Mouse (Mus musculus): ENCODE measurements around the gene Dock10. TPM values are rescaled to one million over a fixed set of nuclear protein-coding genes. Genes with fewer than 3 reads are reported as not detected.
"Not testable (repeated sequence)": the region's sequence is repeated elsewhere in the genome, so short reads cannot be mapped to it uniquely, and the experiment has no call there.

Gene Dock10
- 1 to 10 TPM; 4.1 to 8.0 TPM for total RNA-seq (2021)
- long read RNA-seq, experiment 1, partial matches to known transcripts, result 0 of 2 reads
- long read RNA-seq, experiment 1, other reads (novel, unspliced or antisense), result 2 of 2 reads
- long read RNA-seq, experiment 2, partial matches to known transcripts, result 0 of 1 reads
- long read RNA-seq, experiment 2, other reads (novel, unspliced or antisense), result 1 of 1 reads

DNA sequence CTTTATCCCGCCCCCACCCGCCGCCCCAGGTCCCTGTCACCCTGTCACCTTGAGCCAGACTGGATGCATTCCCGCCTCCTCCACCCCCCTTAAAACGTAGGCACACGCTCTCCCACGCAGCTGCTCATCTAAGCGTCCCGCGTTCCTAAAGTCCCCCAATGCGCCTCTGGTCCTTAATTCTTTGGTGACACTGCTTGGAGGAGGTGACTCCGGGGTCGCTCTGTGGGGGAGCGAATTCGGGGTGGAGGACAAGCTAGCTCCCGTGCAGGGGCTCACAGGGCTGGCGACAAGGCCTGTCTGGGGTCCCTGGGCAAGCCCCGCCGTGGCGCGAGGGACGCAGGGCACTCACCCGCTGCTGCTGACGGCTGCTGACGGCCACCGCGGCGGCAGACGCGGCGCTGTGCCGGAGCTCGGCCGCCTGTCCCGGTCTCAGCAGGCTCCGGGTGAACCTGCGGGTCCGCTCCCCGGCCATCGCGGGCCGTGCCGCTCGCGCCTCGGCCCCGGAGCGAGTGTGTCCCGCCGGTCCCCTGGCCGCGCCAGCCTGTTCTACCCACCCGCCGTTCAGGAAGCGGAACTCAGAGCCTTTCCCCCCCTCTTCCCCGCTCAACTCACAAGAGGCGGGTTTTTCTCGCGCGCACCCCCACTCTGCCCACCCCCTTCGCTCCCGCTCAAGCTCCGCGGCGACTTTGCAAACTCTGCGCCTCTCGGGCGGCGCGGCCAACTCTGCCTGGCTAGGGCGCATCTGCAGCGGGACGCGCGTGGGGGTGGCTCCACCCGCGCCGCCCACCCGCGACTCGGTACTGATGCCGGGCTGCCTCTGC is at the start of gene Dock10:
Dock10 (minus strand) TSS at position 551 of the 821 bp plus-strand sequence.
- peak; percentile 39 to 44 for DNase-seq

DNA sequence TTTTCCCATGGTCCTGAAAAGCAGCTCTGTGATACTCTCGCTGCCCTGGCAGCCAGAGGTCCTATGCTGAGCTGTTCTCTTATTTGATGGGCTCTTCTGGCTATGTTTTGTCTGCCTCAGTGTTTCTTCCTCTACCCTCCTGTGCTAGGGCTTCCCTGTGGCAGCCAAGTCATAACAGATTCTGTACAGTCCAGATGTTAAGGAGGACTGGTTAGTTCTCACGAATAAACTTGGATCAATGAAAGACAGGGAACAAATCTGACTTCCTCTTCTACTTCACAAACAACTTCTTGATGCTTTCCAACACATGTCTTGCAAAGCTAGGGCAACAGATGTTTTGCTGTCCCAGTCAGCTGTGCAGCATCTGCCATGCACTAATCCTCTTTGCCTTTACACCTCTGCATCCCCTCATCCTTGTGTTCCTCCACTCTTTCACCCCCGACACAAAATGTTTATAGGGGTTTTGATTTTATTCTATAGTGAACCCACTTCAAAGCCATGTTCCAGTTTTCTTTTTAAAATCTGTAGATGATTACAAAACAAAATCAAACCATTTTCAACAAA is 48.6 kb upstream of the Dock10 start:
- DNase-seq, result no peak

DNA sequence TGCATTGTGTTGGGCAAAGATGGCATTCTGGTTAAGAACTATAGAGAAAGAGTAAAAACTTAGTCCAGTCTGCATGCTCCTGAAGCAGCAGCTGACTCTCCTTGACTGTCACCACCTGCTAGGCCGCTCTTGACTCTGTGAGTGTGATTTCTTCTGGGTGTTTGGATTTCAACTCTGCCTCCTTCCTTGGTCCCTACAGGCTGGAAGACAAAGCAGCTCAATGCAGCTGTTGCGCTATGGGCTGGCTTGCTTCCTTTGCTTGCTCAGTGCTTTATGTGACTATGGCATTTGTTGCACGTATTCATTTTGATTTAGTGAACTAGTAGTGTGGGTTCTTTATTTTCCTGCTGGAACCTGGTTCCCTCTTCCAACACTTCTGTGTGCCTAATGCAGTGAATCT is 43.7 kb upstream of the Dock10 start:
- peak in 1 of 2 experiments; percentile 1 for DNase-seq

DNA sequence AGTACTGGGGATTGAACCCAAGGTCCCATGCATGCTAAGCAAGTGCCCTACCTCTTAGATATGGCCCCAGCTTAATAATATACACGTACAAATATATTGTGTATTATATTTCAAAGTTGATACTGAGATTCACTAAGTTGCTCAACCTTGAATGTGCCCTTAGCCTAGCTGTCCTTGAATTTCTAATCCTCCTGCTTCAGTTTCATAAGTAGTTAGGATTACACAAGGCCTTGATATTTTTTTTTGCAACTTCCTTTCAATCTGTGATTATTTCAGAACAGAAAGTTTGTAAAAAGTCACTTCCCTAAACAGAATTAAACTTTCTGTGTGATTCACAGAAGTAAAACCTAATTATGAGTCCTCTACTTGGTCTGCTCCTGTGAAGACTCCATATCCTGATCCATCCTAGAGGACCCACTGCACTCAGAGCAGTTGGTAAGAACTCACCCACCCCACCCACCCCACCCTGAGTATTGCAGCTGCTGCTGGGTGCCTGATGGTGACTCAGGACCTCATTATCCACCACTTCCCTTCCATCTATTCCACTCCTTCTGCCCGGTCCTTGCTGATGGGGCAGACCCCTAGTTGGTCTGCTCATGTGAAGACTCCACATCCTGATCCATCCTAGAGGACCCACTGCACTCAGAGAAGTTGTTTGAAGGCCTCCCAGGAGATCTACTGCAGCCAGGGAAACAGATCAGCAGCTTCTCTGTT is 26.9 kb upstream of the Dock10 start:
- DNase-seq, result no peak

DNA sequence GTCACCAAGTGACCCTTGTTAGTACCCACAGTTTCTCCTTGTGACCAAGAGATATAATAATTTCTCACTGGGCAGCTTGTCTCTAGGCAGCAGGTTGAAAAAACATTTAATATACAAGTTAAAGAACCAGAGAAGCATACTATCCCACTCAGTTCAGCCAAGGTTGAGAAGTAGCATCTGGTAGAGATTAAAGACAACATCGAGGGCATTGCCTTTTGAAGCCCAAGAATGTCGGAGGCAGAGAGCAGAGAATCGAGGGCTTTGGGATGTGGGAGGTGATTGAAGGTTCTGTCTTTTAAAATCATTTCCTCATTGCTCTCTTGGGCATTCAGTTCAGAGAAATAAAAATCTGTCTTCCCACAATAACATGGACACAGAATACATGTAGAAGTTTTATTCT is 25.8 kb upstream of the Dock10 start:
- DNase-seq, result no peak

DNA sequence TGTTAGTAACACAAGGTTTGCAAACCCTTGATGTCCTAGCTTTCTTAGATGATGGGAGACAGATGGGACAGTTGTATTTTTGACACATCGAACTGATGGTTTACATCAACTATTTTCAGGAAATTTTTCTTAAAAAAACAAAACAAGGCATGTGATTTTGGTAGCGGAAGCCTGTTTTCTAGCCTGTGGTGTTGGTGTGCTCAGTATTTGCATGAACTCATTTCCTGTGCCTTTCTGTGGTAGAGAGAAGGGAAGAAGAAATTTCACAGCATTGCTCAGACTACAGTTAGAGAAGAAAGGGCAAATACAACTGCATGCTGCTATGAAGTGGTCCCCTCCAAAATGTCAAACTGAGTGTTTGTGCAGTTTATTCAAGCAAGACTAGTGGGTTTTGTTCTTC is 7.2 kb upstream of the Dock10 start:
- no peak for DNase-seq

DNA sequence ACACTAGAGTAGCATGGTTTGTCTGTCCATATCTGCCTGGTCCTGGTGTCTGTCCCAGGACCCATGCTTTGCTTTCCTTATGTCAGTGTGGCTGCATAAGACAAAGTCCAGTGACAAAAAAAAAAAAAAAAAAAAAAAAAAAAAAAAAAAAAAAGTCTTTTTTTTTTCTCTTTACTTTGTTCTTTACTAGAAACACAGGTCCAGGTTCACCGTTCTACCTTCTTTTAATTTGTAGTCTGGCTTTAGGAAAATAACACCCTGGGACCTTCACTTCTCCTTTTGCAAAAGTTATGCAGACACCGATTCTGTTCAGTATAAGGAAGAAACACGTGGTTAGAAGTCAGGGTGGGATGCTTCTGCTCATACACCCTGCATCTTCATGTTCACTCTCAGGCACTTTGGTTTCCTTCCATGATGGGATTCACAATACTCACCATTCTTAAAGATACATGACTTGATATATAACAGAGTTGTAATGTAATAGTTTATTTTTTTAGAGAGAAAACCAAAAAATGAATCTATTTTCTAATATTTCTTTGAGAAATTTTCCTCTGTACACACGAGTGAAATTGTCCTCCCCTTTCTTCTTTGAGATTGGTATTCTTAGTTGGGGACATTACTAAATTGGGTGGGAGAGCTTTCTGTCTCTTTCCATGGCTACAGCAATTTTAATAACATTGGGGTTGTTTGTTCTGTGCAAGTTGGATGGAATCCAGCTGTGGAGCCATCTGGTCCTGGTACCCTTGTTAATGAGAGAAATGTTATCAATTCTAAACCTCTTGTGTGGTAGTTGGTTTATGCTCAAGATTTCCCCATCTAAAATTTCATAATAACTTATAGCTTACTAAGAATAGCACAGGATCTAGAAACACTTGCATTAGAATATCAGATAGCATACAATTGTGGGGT is 5.0 kb upstream of the Dock10 start:
- no peak for DNase-seq

DNA sequence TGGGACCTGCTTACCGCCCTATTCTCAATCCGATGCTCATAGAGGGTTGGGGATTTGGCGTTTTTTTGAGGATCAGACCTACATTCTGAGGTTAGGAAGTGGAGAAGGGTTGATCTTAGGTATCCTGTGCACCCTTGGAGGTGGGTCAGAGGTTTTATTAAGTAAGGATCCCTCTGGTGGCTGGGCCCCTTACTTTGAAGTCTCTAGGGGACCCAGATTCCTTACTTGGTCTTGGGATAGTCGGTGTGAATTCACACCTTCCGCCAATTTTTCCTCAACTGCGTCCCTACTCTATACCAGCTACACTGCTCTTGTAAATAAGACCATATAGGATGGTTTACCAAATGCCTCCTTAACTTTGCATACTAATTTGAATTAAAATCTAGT is 464 bp upstream of the Dock10 start:
- no peak for DNase-seq

DNA sequence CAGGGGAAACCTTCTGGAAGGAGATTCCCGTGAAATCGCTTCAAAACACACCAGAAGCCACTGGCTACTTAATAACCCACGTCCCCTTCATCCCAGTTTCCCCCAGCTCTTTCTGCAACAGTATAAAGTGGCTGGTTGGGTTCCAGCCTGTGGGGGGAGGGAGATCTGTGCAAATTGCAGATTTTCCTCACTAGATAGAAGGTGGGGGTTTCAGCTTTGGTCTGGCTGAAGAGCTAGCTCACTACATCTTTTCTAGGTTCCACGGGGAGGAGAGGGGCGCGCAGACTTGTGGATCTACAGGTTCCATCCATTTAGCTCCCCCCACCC is 714 bp downstream of the Dock10 start:
- DNase-seq, result no peak

DNA sequence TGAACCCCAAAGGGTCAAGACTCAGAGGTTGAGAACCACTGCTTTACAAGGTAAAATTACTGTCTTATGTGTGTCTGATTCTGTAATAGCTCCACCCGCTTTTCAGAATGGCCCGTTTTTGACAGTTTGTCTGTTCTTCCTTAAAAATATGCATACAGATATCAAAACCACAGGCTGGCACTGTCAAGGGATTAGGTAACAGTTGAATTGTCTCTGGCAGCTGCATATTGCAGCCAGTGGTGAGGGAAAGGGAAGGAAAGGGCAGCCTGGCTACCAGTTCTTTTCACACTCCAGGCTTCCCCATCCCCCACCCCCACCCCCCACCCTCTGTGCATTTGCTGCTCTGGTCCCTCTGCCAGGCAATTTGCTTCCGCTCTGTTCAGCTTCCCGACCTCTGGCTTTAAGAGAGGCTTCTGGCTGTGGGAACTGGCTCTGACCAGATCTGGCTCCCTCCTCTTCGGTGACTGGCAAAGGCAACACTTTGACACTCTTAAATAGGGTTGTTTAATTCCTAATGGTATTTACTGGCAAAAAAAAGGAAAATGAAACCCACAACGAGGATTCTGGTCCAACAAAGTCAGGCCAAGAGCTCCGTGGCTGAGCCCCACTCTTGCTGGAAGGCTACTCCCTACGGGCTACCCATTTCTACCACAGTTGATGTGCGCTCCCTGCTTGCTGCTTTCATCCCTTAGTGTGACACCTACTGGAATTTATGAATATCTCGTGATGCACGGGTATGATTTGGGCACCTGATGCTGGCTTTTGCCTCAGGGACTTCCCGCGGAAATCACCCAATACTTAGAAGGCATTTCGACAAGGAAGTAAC is 1.3 kb downstream of the Dock10 start:
- peak; percentile 20 to 29 for DNase-seq

DNA sequence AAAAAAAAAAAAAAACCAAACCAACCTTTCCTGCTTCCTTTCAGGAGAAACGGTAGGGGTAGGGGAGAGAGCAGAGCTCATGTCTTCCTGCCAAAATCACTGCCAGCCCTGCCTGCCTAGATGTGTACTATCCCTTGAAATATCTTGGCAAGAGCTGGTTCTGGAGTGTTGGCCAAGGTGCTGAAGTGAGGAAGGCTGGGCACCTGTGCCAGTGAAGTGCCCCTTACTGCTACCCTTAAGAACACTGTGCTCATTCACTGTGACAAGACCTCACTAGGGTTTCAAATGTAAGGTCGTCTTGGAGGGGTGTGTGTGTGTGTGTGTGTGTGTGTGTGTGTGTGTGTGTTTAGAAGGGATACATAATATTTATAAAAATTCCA is 2.3 kb downstream of the Dock10 start:
- DNase-seq, result no peak

DNA sequence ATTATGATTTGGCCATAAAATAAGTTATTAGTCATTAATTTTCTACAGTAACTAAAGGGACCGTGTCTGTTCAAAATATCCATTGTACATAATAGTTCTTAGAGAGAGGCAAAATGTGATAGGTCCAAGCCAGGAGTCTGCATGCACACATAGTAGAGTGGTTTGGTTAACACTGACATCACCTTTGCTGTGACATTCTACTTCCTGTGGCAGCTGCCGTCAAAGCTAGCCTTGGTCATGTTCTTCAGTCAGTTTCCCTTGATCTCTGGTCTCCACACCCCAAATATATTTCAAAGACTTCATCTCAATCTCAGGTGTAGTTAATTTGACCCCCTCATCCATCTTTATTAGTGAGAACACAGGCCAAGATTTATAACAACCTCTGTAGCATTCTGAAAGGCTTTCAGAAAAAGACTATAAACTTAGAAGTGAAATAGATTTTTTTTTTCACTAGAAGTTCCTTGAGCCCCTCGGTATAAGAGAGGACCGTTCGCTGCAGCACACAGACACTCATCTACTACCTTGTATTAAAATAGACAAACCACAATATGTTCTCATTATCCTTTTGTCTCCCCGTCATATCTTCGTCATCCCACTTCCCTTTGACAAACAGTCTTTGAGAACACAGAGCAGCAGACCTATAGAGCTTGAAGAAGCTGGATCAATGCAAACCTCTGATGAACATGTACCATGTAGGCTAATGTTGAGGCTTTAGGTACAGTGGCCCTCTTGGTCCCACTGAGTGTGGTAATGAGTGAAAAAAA is 2.8 kb downstream of the Dock10 start:
- no peak for DNase-seq

DNA sequence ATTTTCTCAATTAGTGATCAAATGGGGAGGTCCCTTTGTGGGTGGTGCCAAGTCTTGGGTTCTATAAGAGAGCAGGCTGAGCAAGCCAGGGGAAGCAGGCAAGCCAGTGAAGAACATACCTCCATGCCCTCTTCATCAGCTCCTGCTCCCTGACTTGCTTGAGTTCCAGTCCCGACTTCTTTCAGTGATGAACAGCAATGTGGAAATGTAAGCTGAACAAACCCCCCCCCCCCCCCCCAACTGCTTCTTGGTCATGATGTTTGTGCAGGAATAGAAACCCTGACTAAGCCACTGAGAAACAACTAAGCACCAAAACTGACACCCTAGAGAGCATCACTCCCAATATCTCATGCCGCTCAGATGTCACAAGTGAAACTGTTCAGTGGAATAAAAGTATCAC is 9.2 kb downstream of the Dock10 start:
- not testable (repeated sequence) for DNase-seq

DNA sequence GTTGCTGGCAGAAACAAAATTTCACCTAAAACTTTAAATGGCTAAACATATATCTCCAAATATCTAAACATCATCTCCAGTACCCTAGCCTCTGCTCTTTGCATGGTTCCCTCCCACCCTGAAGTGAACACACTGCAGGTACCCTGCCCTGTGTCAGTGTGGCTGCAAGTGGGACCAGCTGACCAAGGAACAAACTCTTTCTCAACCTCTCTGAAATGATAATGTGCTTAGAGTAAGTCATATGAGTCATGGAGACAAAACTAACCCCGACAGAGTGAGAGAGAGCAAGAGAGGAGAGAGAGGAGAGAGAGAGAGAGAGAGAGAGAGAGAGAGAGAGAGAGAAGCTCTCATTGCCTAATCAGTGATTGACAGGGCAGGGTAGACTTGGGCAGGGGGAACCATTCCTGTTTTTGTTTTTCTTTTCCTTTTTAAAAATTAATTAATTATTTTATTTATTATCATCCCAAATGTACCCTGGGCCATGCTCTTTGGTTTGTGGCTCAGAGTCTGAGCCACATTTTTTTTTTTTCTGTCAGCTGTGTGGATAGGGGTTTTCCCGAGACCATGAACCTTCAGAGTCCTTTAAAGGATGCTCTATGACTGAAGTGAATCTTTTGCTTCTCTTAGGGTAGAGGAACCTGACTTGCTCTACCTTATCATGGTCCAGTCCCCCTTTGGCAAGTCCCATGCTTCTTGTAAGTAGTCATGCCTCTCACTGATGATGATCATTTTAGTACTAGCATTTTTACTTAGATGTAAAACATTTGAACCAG is 11.4 kb downstream of the Dock10 start:
- no peak for DNase-seq

DNA sequence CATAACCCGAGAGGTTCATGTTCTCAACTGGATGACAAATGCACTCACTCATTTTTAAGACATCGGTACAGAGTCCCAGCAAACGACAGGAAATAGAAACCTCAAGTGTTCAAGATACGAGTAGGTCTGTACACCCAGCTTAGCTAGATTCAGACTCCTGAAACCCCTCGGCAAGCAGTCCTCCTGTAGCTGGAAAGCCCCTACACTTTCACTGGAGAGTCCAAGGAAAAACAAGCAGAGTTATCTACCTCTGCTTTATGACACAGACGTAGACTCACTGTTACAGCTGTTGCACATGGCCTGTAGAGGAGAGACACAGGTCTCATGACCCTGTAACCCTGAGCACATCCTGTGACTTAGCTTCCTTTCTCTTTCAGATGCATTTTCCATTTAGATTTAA is 12.1 kb downstream of the Dock10 start:
- DNase-seq, result no peak

DNA sequence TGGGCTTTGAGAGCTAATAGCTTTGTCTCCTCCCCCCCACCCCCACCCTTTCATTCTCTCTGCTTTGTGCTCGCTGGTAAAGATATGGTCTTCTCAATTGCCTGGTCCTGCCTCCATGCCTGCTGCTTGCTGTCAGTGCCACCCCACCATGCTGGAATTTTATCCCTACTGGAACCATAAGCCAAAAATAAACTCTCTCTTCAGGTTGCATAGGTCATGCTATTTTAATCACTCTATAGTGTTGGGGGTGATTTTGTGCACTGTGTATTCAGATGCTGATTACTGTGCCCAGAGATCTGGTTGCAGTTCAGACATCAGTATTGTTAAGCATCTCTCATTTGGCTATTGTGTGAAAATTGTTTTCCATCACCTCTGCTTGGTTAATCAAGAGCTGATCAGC is 18.9 kb downstream of the Dock10 start:
- no peak for DNase-seq

DNA sequence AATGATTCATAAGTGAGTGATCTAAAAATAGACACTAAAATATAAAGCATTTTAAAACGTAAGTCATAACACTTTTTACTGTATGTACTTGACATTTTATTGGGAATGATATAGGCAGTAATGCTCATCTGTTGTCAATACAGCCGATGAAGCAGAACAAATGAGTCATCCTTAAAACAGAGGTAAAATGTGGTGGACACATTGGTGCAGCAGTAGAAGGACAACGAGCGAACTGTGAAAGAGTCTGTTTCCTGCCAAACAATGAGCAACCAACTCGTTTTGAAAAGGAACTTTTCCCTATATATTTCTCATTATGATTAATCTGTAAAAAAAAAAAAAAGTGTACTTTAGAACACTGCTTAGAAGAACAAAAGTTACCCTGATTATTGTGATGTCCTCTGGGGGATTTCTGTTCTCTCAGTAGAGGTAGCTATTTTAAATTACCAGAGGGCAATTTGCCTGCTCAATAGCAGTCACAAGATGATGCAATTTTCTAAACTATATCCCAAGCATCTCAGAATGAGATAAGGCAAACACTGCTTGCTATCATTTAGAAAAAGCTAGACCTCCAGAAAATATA is 20.4 kb downstream of the Dock10 start:
- DNase-seq, result no peak

DNA sequence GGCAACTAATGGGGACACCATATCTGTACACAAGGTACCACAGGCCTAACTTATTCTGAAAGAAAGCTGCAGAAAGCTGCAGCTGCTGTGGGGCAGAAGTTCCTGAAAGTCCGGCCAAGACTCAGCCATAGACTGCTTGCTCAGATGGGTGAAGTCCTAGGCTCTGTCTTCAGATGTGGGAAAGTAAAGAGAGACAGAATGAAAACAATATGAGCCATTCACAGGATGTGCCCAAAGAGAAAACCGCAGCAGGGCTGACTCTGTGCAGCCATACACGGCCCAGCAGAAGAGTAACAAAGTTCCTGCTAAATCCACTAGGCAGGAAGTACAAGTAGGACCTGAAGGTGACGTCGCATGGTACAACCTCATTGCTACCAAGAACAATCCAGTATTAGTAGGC is 27.7 kb downstream of the Dock10 start:
- DNase-seq, result no peak

DNA sequence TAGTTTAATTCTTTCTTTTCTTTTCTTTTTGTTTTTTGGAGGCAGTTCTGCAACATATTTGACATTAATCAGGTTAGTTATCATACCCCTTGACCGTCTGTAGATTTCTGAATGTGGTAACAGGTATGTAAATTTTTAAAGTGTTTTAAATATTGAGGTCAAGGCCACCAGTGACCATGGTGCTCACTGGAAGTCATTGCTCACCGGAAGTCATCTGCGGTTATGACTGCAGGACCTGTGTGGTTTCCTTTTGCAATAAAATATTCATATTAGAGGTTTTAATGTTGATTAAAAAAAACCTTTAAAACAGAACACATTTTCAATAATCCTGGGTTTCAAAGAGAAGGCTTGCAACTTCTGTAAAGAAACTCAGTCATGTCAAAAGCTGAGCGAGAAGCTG is 28.2 kb downstream of the Dock10 start:
- DNase-seq, result no peak

Measured in heart, adult 18-20 months (tissue).